Mouse (Mus musculus) ovary, adult 18-20 months (tissue): ENCODE measurements around the gene Actl7a.

Source experiments
- DNase-seq: peaks from one replicate; pipeline ENCODE4 v3.0.0; 2022; ENCODE audit warnings: low spot score, mixed read lengths

Gene Actl7a

DNA sequence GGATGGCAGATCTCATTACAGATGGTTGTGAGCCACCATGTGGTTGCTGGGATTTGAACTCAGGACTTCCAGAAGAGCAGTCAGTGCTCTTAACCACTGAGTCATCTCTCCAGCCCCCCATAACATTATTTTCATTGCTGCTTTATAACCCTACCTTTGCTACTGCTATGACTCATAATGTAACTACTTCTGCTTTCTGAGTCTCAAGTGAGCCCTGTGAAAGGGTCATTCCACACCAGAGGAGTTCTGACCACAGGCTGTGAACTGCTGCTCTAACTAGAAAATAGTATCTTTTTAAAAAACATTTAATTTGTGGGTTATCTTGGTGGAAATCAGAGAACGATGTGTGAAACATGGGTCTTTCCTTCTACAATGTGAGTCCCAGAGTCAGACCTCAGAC is 14.5 kb downstream of the Actl7a start:
- no peak for DNase-seq

- DNase-seq, result no peak
Measured at GRCm38 (mm10) chr4:56767861-56768284, 24.7 kb downstream of the Actl7a start.

DNA sequence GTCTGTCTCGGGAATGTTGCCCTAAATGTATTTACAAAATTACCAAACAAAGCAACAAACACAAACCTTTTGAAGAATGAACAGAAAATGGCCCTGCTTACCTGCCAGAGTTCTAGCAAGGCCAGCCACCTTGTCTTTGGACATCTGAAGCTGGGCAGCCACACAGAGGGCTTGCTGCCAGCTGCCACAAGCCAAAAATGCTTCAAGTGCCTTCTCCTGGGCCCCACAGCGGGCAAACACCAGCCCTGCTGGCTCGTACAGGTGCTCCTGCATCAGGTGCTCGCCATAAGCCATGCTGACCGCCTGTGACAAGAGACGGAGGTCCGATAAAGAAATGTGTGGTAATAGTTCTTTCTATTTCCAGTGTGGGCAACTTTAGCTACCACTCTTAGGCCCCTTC is 25.7 kb downstream of the Actl7a start:
- no peak for DNase-seq

- DNase-seq, result no peak
Measured at GRCm38 (mm10) chr4:56771065-56771464, 27.9 kb downstream of the Actl7a start.

DNA sequence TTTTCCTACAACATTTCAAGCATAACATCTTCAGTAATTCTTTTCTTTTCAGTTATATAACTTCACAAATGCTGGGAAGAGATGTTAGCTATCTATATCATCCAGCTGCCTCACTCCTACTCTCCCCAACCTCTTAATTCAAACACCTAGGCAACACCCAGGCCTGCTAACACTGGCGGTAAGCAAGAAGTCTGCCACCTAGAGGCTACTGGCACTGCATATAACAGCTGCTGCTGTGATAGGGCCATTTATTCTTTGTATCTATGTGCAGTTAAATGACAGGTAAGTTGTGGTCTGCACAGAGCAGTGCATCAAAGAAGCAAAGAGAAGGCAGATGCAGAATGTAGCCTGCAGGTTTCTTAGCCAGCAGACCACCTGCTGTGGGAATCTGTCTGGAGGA is 48.2 kb downstream of the Actl7a start:
- DNase-seq, result no peak
